Mouse (Mus musculus): ENCODE data around the gene Auts2. TPM values are rescaled to one million over a fixed set of nuclear protein-coding genes. Genes with fewer than 3 reads are reported as not detected.
A peak's percentile ranks its signal among the peaks of the same experiment; 100 is the strongest.

Auts2 gene
- polyA plus RNA-seq, 1 experiment from 2014 or later, result 1.0 TPM

DNA sequence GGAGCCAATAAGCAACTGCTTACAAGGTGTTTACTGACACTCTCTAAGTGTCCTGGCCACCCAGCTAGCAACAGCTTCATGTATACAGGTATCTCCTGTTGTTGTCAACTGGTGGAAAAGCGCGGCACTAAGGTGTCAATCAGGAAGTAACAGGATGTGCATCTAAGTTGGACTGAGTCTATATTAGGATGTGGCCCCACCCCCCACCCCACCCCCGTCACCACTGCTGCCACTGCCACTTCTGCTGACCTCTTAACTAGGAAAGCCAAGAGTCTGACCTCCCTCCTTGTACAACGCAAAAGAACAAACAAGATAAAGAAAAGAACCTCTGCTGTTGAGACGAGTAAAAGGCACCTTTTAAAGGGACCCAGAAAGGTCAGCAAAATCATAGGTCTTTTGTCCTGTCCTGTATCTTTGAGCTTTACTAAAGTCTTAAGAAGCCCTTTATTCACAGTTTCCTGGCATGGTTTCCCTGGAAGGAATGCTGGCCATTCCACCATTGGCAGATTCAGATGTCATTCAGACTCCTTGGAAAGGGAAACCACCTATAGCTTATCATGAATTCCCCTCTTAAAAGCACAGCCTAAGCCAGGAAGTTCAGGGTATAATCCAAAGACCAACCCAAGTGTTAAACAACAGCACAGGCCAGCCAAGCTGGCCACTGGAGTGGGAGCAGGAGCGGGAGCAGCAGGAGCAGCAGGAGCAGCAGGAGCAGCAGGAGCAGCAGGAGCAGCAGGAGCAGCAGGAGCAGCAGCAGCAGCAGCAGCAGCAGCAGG, 148.2 kb downstream of the Auts2 start:
- DNase-seq, result no peak
- 29% methylated on average over 6 of the region's 6 CpGs for WGBS (ENCODE audit: insufficient replicate concordance)

DNA sequence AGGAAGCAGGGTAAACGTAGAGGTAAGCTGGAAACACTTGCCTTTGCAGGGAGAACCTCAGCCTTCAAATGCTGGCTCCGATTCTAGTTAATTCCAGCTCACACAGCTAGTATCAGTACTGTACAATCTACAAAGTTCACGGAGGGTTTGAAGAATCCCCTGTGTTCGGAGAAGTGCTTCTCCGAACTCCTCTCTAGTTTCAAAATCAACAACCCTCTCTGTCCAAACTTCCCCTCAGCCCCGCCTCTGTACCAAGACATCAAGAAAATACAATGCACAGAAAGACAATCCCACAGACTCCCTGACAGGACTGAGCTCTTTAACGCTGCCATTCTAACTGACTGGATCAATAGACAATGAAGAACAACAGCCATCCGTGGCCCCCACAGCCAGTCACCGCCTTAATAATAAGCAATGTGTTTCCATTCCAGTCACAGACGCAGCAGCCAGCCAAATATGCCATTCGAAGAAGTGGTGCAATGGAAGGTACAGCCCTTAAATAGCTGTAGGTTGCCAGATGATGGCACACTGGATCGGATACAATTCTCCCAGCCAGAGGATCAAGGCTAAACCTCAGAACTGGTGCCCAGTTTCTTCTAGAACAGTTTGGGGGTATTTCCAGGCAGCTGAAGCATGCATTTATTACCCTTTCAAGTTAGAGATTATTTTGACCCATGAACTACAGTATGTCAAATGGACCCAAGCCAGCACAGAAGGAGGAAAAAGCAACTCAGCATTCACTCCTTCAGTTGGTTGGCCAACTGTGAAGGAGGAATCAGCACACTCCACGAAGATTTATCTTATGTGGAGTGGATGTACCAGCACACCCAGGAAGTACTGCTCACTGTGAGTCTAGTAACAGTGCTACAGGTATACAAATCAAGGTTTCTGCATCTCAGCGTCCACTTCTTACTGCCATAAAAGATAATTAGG, 151.0 kb downstream of the Auts2 start:
- peaks cover 2% of the 10 kb centered on the region; the same call in 1 of the 2 replicates for H3K4me1 ChIP-seq (ENCODE audit: insufficient read depth)
- TF ChIP-seq EP300 (IDR thresholded peaks at IDR 0.05; ENCODE audit: low read depth) (no peak), CTCF (IDR thresholded peaks at IDR 0.05; ENCODE audit: low read depth) (no peak)
- H3K27me3 ChIP-seq (ENCODE audit: insufficient read depth, low read length), result no peaks in the 10 kb centered on the region
- DNase-seq (no peak), ATAC-seq (no peak)
- no peaks in the 10 kb centered on the region for H3K36me3 ChIP-seq (replicated peaks; ENCODE audit: insufficient read depth, low read length)
- no peak overlapping the region for H3K27ac ChIP-seq (ENCODE audit: low read depth)
- H3K9ac ChIP-seq (replicated peaks), result no peak overlapping the region
- H3K4me3 ChIP-seq (ENCODE audit: low read depth, low read length), result no peak overlapping the region
- no peaks in the 10 kb centered on the region for H3K9me3 ChIP-seq (ENCODE audit: low read length)
- H3K4me2 ChIP-seq (ENCODE audit: low read depth, low read length), result no peak overlapping the region
- WGBS (ENCODE audit: insufficient replicate concordance), result 62% methylated on average over 14 of the region's 14 CpGs

More for the DNA sequence above, 148.2 kb downstream of the Auts2 start:
- no peak for ATAC-seq
- Histone ChIP-seq H3K27ac (ENCODE audit: low read depth) (no peak overlapping the region), H3K4me1 (ENCODE audit: insufficient read depth) (peaks cover 2% of the 10 kb centered on the region; the same call in 1 of the 2 replicates), H3K36me3 (replicated peaks; ENCODE audit: insufficient read depth, low read length) (no peaks in the 10 kb centered on the region), H3K4me3 (ENCODE audit: low read depth, low read length) (no peak overlapping the region), H3K27me3 (ENCODE audit: insufficient read depth, low read length) (no peaks in the 10 kb centered on the region), H3K9me3 (ENCODE audit: low read length) (no peaks in the 10 kb centered on the region), H3K4me2 (ENCODE audit: low read depth, low read length) (no peak overlapping the region), H3K9ac (replicated peaks) (no peak overlapping the region)
- TF ChIP-seq EP300 (IDR thresholded peaks at IDR 0.05; ENCODE audit: low read depth) (no peak), CTCF (IDR thresholded peaks at IDR 0.05; ENCODE audit: low read depth) (no peak)

DNA sequence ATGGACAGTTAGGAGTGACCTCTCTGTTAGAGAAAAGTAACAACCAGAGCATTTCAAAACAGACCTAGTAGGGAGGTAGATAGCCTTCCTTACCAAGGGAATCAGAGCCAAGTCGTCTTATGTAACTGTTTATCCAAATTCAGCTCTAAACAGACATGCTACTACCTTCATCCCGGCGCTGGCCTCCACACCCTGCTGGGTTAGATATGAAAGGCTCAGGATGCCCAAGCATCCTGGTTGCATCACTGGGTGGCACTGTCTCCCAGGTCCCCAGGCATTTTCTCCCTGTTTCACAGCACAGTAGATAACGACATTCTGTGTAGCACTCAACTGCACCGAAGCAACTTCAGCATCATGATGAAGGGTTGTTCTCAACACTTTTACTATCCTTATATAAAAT, 154.4 kb downstream of the Auts2 start:
- H3K4me1 ChIP-seq (ENCODE audit: insufficient read depth), result 0 out of 2 replicates have a peak, but pooled peaks cover 4% of the 10 kb centered on the region
- no peak overlapping the region for H3K4me2 ChIP-seq (ENCODE audit: low read depth, low read length)
- TF ChIP-seq CTCF (IDR thresholded peaks at IDR 0.05; ENCODE audit: low read depth) (0 out of 2 replicates have a peak, but pooled peaks have one; percentile 19), EP300 (IDR thresholded peaks at IDR 0.05; ENCODE audit: low read depth) (no peak)
- no peak overlapping the region for H3K4me3 ChIP-seq (ENCODE audit: low read depth, low read length)
- no peak overlapping the region for H3K27ac ChIP-seq (ENCODE audit: low read depth)
- H3K9ac ChIP-seq (replicated peaks), result no peak overlapping the region
- no peaks in the 10 kb centered on the region for H3K36me3 ChIP-seq (replicated peaks; ENCODE audit: insufficient read depth, low read length)
- no peak for DNase-seq
- ATAC-seq, result no peak
- WGBS (ENCODE audit: insufficient replicate concordance), result 79% methylated on average over 5 of the region's 5 CpGs
- no peaks in the 10 kb centered on the region for H3K9me3 ChIP-seq (ENCODE audit: low read length)
- no peaks in the 10 kb centered on the region for H3K27me3 ChIP-seq (ENCODE audit: insufficient read depth, low read length)

DNA sequence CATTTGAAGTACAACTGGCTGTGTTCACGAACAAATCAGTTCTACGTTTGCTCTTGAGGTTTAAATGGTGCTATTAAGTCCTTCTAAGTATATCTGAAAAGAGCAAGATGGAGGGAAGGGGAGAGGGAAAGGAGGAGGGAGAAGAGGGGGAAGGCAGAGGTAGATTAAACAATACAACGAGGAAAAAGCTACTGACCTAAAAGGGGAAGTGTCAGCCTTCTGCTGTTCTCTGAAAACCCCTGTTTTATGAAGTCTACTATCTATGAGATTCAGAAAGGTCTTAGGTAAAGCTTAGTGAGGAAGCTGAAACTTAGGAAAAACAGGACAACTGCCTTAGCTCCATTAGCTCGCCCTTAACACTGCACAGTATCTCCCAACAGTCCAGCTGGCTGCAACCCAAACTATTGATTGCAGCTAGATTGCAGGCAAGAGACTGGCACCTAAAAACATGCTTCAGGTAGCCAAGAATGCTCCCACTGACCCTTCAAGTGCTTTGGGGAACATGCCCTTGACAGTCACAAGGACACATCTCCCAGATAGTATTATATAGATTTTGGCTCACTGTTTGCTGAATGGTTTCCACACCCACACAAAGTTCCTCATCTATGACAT, 157.8 kb downstream of the Auts2 start:
- Histone ChIP-seq H3K27ac (ENCODE audit: low read depth) (no peak overlapping the region), H3K27me3 (ENCODE audit: insufficient read depth, low read length) (no peaks in the 10 kb centered on the region), H3K9me3 (ENCODE audit: low read length) (no peaks in the 10 kb centered on the region), H3K4me1 (ENCODE audit: insufficient read depth) (0 out of 2 replicates have a peak, but pooled peaks cover 4% of the 10 kb centered on the region), H3K4me2 (ENCODE audit: low read depth, low read length) (no peak overlapping the region), H3K36me3 (replicated peaks; ENCODE audit: insufficient read depth, low read length) (no peaks in the 10 kb centered on the region), H3K9ac (replicated peaks) (no peak overlapping the region), H3K4me3 (ENCODE audit: low read depth, low read length) (no peak overlapping the region)
- WGBS (ENCODE audit: insufficient replicate concordance), result 41% methylated on average over 4 of the region's 4 CpGs
- ATAC-seq (no peak), DNase-seq (peak; percentile 63)
- TF ChIP-seq CTCF (IDR thresholded peaks at IDR 0.05; ENCODE audit: low read depth), result no peak
- TF ChIP-seq EP300 (IDR thresholded peaks at IDR 0.05; ENCODE audit: low read depth), result no peak

DNA sequence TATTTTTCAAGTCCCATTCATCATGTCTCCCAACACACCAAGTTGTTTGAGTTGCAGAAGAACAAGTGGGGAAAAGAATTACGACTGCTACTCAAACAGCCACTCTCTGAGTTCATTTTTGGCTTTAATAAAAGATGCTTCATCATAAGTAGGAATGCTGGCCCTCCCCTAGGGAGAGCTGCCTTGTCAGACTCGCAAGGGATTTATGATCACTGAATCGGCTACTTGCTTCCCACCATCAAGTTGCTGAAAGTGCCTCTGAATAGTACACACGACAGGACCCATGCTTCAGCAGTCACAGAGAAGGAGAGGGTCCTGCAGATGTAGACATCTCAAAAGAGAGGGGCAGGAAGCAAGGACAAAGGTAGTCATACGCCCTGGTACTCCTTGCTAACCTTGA, 162.9 kb downstream of the Auts2 start:
- WGBS (ENCODE audit: insufficient replicate concordance), result 68% methylated on average over 5 of the region's 5 CpGs
- H3K9ac ChIP-seq (replicated peaks), result no peak overlapping the region
- no peaks in the 10 kb centered on the region for H3K36me3 ChIP-seq (replicated peaks; ENCODE audit: insufficient read depth, low read length)
- no peak for DNase-seq
- H3K4me2 ChIP-seq (ENCODE audit: low read depth, low read length), result no peak overlapping the region
- TF ChIP-seq CTCF (IDR thresholded peaks at IDR 0.05; ENCODE audit: low read depth) (no peak), EP300 (IDR thresholded peaks at IDR 0.05; ENCODE audit: low read depth) (no peak)
- 0 out of 2 replicates have a peak, but pooled peaks cover 3% of the 10 kb centered on the region for H3K4me1 ChIP-seq (ENCODE audit: insufficient read depth)
- no peaks in the 10 kb centered on the region for H3K9me3 ChIP-seq (ENCODE audit: low read length)
- no peak overlapping the region for H3K27ac ChIP-seq (ENCODE audit: low read depth)
- no peak overlapping the region for H3K4me3 ChIP-seq (ENCODE audit: low read depth, low read length)
- ATAC-seq, result no peak
- H3K27me3 ChIP-seq (ENCODE audit: insufficient read depth, low read length), result no peaks in the 10 kb centered on the region
